25 mouse cellular contexts compared by ENCODE assay signal in the genomic region with DNA sequence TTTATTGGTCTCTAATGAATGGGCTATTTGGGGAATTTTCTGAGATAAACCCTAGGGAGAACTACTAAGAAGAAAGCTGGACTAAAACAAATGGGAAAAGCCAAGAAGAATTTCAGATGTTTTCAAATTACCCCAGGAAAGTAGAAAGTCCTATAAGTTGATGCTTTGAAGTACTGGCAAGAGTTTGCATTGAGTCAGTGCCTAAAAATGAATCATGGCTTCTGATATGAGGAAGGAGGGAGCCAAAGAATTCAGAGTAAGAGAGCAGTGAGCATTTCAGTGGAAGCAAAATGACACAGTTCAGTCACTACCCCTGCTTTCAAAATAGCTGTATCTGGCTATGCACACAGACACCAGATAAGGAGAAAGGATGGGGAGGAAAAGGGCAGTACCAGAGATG.
DNase-seq lines count a peak whose midpoint lies in the region; TF ChIP-seq lines count a peak whose summit lies in the region.
"Had no signal": no experiment of that assay in that cellular context is flagged by ENCODE, and none has a peak within 500 bp of the region (broad histone marks: within the 10 kb centered on the region; RNA-seq: fewer than 3 reads in every experiment).

No protein-coding gene starts in this region.

- H3K36me3 ChIP-seq in heart, adult 2 months (ENCODE audit: control insufficient read depth, insufficient read depth, low read length), result no peaks in the 10 kb centered on the region
- H3K36me3 ChIP-seq: embryonic facial prominence, embryonic 10.5 days; embryonic facial prominence, embryonic 13.5 days; forebrain, embryonic 10.5 days; heart, embryonic 10.5 days; hindbrain, embryonic 12.5 days; hindbrain, embryonic 15.5 days had no signal

- TF ChIP-seq POLR2A in heart, adult 2 months (IDR thresholded peaks at IDR 0.05; ENCODE audit: insufficient read depth, low read depth, low read length), result no peak
- TF ChIP-seq POLR2A in embryonic fibroblast, embryonic 13.5 days (IDR thresholded peaks at IDR 0.05; ENCODE audit: low read depth, low read length), result no peak

- peaks cover 2% of the 10 kb centered on the region; the same call in 1 of the 2 replicates for H3K4me1 ChIP-seq in heart, adult 2 months (ENCODE audit: control insufficient read depth, insufficient read depth, low read length)
- H3K4me1 ChIP-seq in embryonic fibroblast, embryonic 13.5 days (ENCODE audit: control insufficient read depth, insufficient read depth, low read length), result no peaks in the 10 kb centered on the region
- H3K4me1 ChIP-seq: embryonic facial prominence, embryonic 10.5 days; embryonic facial prominence, embryonic 13.5 days; forebrain, embryonic 10.5 days; forebrain, embryonic 13.5 days; heart, embryonic 10.5 days; hindbrain, embryonic 12.5 days; hindbrain, embryonic 15.5 days had no signal

- no peak overlapping the region for H3K9ac ChIP-seq in heart, adult 2 months (ENCODE audit: low read depth, low read length)
- H3K9ac ChIP-seq: embryonic facial prominence, embryonic 13.5 days; forebrain, embryonic 13.5 days; hindbrain, embryonic 12.5 days; hindbrain, embryonic 15.5 days had no signal

- H3K27ac ChIP-seq in heart, adult 2 months, result no peak overlapping the region
- peak overlapping the region; percentile 68 for H3K27ac ChIP-seq in embryonic fibroblast, embryonic 13.5 days (ENCODE audit: insufficient read depth, low read length)
- H3K27ac ChIP-seq: embryonic facial prominence, embryonic 10.5 days; embryonic facial prominence, embryonic 13.5 days; forebrain, embryonic 10.5 days; forebrain, embryonic 13.5 days; gastrocnemius, adult 2 months; heart, embryonic 10.5 days; hindbrain, embryonic 12.5 days; hindbrain, embryonic 15.5 days had no signal

- no peak for TF ChIP-seq CTCF in heart, adult 2 months (IDR thresholded peaks at IDR 0.05)
- no peak for TF ChIP-seq CTCF in embryonic fibroblast, embryonic 13.5 days (IDR thresholded peaks at IDR 0.05; ENCODE audit: borderline replicate concordance, insufficient read depth, low read length)

- H3K27me3 ChIP-seq in heart, adult 2 months (ENCODE audit: control insufficient read depth, insufficient read depth, low read length), result no peaks in the 10 kb centered on the region

- no peak overlapping the region for H3K4me3 ChIP-seq in heart, adult 2 months
- H3K4me3 ChIP-seq in embryonic fibroblast, embryonic 13.5 days (ENCODE audit: insufficient read depth, low read length), result no peak overlapping the region
- H3K4me3 ChIP-seq: embryonic facial prominence, embryonic 10.5 days; embryonic facial prominence, embryonic 13.5 days; forebrain, embryonic 10.5 days; forebrain, embryonic 13.5 days; gastrocnemius, adult 2 months; heart, embryonic 10.5 days; hindbrain, embryonic 12.5 days; hindbrain, embryonic 15.5 days had no signal

- no peak for TF ChIP-seq EP300 in heart, adult 2 months (IDR thresholded peaks at IDR 0.05; ENCODE audit: insufficient read depth, low read depth, low read length)

- H3K79me2 ChIP-seq in heart, adult 2 months (replicated peaks; ENCODE audit: control insufficient read depth, insufficient read depth, low read length), result no peaks in the 10 kb centered on the region

- intact Hi-C loops in heart, adult 2 months (cut with DNase I), result no loop called here
- intact Hi-C loops in heart, postnatal 10 days (cut with DNase I), result no loop called here

- DNase-seq in heart, adult 18-20 months, result peak; percentile 11 to 13
- DNase-seq in heart, adult 2 months, result no peak
- DNase-seq in heart, postnatal 10 days, result peak; percentile 19 to 21
- DNase-seq in heart, adult 8-10 months (ENCODE audit: low spot score), result no peak
- DNase-seq in left cerebral cortex, adult 9 months (ENCODE audit: low spot score in 2 of 2), result no peak
- DNase-seq in cerebellum, adult 9-11 months, result no peak
- DNase-seq: adrenal gland, adult 2 months; adrenal gland, postnatal 14 days; cerebellum, adult 11 months; cerebellum, adult 2 months; cerebellum, postnatal 10 days; cerebellum, postnatal 36 days; embryo, embryonic 11 days; gastrocnemius, adult 2 months; gastrocnemius, postnatal 25 days; heart, postnatal 14 days; kidney, adult 8-10 months had no signal

Comparison
In these comparisons a context has a peak if more than half of its experiments do, and no peak if none do; other contexts are left out.
1. DNase-seq: peak in heart, adult 18-20 months (2 of 2) and heart, postnatal 10 days (2 of 2); none in heart, adult 2 months (0 of 2), heart, adult 8-10 months (single experiment), left cerebral cortex, adult 9 months (0 of 2) and cerebellum, adult 9-11 months (single experiment).